Mouse (Mus musculus) naive thymus-derived CD4-positive, alpha-beta T cell, adult 5 months (primary cell): Measurements from ENCODE around the gene Olfr30. TPM values are rescaled to one million over a fixed set of nuclear protein-coding genes. Genes with fewer than 3 reads are reported as not detected.

Experiments used
- polyA plus RNA-seq: library from polyadenylated mRNA; unstranded; fragments of 100-300 nt; shearing (Covaris generic); gene quantifications from one replicate; pipeline ENCODE4 v1.2.1, GENCODE M21; 2017

Olfr30 gene
- not detected for polyA plus RNA-seq

DNA sequence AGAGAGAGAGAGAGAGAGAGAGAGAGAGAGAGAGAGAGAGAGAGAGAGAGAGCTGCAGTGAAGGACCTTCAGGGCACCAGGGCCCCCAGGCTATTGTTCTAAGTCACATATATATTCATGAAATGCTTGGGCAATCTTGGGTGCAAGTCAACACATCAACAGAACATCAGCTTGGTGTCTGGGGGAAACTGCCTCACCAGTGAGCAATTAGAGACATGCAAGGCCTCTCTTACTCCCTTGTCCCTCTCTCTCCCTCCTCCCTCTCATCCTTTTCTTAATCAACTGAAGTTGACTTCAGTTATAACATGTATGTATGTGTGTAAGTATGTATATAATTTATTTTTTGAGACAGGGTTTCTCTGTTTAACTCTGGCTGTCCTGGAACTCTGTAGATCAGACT is at the start of gene Olfr30:
Olfr30 (minus strand) TSS at position 101 of the 400 bp plus-strand sequence.

DNA sequence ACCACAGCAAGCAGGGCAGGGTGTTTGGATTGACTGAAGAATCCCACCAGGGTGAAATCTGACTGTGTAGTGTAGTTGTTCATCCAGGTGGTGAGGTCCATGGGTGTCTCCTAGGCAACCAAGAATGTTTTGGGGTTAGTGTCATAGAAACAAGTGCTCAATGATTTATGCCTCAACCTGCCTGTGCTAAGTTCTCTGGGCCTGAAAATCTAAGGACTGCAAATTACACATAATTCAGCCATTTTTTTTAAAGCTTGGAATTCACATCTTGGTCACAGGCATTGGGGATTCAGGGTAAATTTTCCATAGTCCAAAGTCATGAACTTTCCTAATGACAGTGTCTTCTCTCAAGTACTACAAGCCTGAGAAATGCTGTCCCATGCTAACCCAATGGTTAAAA is 40.4 kb upstream of the Olfr30 start, which contains the start of gene Olfr331:
Olfr331 (minus strand) TSS at position 101 of the 400 bp plus-strand sequence.

GRCm38 (mm10) chr11:58492455-58492854 is 30.4 kb upstream of the Olfr30 start, which contains the start of gene Olfr332:
Olfr332 (minus strand) TSS chr11:58492555.

GRCm38 (mm10) chr11:58452759-58453158 is 9.3 kb downstream of the Olfr30 start, which contains the start of gene Lypd9:
Lypd9 (minus strand) TSS chr11:58452923.

DNA sequence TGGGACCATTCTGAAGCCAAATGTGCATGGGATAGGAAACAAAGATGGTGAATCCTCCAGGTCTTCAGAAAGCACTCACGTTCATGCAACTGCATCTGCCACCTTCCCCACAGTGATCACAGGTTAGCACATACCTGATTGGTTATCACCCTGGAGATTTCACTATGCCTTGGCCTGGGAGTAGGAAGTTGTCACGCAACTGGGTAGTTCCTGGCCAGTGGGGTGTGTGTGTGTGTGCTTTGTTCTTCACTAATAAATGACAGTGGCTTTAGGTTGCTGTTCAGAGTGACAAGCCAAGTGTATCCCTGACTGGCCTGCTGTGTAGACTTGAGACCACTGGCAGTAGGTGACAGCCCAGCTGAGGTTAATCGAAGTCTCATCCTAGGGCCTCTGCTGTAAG is 29.8 kb downstream of the Olfr30 start, which contains the start of gene Gm12253:
Gm12253 (plus strand) TSS at position 301 of the 400 bp plus-strand sequence.

GRCm38 (mm10) chr11:58420815-58421214 is 41.3 kb downstream of the Olfr30 start, which contains the start of gene 1810065E05Rik:
1810065E05Rik (plus strand) TSS chr11:58421111.

Other genes starting within 250 kb of the Olfr30 start
- gene 4930438A08Rik, start 187.5 kb downstream of the Olfr30 start, polyA plus RNA-seq: not detected
- 45.8 TPM for gene Zfp692, start 155.2 kb downstream of the Olfr30 start, polyA plus RNA-seq
- 38.4 TPM for gene Zfp672, start 131.9 kb downstream of the Olfr30 start, polyA plus RNA-seq
- gene Sh3bp5l, start 131.5 kb downstream of the Olfr30 start, polyA plus RNA-seq: 23.2 TPM
- gene Lypd8, start 83.2 kb downstream of the Olfr30 start, polyA plus RNA-seq: not detected
- gene 1810065E05Rik, start 41.2 kb downstream of the Olfr30 start, polyA plus RNA-seq: not detected
- gene Gm12253, start 29.7 kb downstream of the Olfr30 start, polyA plus RNA-seq: not detected
- gene Lypd9, start 9.3 kb downstream of the Olfr30 start, polyA plus RNA-seq: not detected
- not detected for gene Olfr332, start 30.3 kb upstream of the Olfr30 start, polyA plus RNA-seq
- not detected for gene Olfr331, start 40.3 kb upstream of the Olfr30 start, polyA plus RNA-seq
- 0.44 TPM for gene Olfr330, start 72.6 kb upstream of the Olfr30 start, polyA plus RNA-seq
- gene Olfr329-ps, start 84.2 kb upstream of the Olfr30 start, polyA plus RNA-seq: not detected
- gene Olfr328, start 93.4 kb upstream of the Olfr30 start, polyA plus RNA-seq: not detected
- gene Olfr224, start 108.3 kb upstream of the Olfr30 start, polyA plus RNA-seq: not detected
- gene Olfr325, start 115.5 kb upstream of the Olfr30 start, polyA plus RNA-seq: not detected
- not detected for gene Olfr324, start 132.8 kb upstream of the Olfr30 start, polyA plus RNA-seq
- not detected for gene 2210407C18Rik, start 153.8 kb upstream of the Olfr30 start, polyA plus RNA-seq
- not detected for gene Olfr323, start 168.2 kb upstream of the Olfr30 start, polyA plus RNA-seq
- not detected for gene Trim58, start 178.2 kb upstream of the Olfr30 start, polyA plus RNA-seq
- not detected for gene Olfr322, start 196.5 kb upstream of the Olfr30 start, polyA plus RNA-seq
- gene Olfr320, start 218.8 kb upstream of the Olfr30 start, polyA plus RNA-seq: not detected
- gene Olfr319, start 236.9 kb upstream of the Olfr30 start, polyA plus RNA-seq: not detected